Mouse (Mus musculus) right cerebral cortex, postnatal 4 days (tissue): ENCODE results near the gene Gm9049.
A peak's percentile ranks its signal among the peaks of the same experiment; 100 is the strongest.
"Not testable (repeated sequence)": the region's sequence is repeated elsewhere in the genome, so short reads cannot be mapped to it uniquely, and the experiment has no call there.

Experiments used
- DNase-seq: peaks from one replicate; pipeline ENCODE4 v3.0.0-alpha.2; 2022

Gene Gm9049

DNA sequence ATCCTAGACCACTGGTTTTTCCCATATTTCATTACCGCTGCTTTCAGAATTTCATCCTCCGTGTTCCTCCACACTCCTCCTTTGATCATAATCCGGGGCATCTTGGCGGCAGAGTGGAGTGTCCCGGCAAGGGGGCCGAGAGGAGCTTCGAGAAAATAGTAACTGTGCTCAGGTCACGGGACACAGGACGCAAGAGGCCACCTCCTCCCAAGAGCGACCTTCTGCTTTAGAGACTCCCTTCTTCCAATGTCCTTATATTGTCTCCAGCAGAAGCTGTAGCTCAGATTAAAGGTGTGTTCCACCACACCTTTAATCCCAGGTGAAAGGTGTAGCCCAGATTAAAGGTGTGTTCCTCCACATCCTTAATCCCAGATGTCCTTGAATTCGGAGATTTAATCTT is at the start of gene Gm9049:
Gene Gm9049 (minus strand): TSS at position 101 of the 400 bp plus-strand sequence.
- DNase-seq, result not testable (repeated sequence)

GRCm38 (mm10) chr10:118399917-118400316 is 46.0 kb upstream of the Gm9049 start:
- peak; percentile 10 for DNase-seq

DNA sequence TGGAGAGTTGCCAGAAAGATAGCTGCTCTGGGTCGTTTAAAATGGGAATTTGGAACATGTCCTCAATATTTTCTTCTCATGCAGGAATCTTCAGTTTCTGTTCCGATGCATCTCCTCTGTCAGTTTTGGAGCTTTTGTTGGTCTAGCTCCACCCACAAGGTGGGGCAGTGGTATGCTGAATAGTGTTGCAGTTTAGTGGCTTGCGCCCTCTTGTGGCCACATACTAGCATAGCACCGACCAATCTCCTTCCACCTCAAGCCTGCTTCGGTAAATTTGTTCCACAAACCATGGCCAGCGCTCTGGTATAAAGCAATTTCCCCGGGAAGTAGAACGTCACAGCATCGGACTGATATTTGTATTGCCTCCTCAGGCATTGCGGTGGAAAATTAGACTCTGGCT is 16.5 kb upstream of the Gm9049 start:
- peak; percentile 83 for DNase-seq

- no peak for DNase-seq
Measured at GRCm38 (mm10) chr10:118369518-118369917, 15.6 kb upstream of the Gm9049 start.

DNA sequence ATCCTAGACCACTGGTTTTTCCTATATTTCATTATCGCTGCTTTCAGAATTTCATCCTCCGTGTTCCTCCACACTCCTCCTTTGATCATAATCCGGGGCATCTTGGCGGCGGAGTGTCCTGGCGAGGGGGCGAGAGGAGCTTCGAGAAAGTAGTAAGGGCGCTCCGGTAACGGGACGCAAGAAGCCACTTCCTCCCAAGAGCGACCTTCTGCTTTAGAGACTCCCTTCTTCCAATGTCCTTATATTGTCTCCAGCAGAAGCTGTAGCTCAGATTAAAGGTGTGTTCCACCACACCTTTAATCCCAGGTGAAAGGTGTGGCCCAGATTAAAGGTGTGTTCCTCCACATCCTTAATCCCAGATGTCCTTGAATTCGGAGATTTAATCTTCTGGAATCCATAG is 5.3 kb downstream of the Gm9049 start, which contains the start of gene Gm9048:
Gene Gm9048 (minus strand): TSS at position 101 of the 400 bp plus-strand sequence.
- not testable (repeated sequence) for DNase-seq

DNA sequence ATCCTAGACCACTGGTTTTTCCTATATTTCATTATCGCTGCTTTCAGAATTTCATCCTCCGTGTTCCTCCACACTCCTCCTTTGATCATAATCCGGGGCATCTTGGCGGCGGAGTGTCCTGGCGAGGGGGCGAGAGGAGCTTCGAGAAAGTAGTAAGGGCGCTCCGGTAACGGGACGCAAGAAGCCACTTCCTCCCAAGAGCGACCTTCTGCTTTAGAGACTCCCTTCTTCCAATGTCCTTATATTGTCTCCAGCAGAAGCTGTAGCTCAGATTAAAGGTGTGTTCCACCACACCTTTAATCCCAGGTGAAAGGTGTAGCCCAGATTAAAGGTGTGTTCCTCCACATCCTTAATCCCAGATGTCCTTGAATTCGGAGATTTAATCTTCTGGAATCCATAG is 10.8 kb downstream of the Gm9049 start, which contains the start of gene Gm9046:
Gene Gm9046 (minus strand): TSS at position 101 of the 400 bp plus-strand sequence.
- not testable (repeated sequence) for DNase-seq

GRCm38 (mm10) chr10:118337731-118338130 is 16.2 kb downstream of the Gm9049 start, which contains the start of gene Gm9045:
Gm9045 (minus strand) TSS chr10:118337831.
- not testable (repeated sequence) for DNase-seq

- DNase-seq, result not testable (repeated sequence)
Measured at GRCm38 (mm10) chr10:118332308-118332707, 21.6 kb downstream of the Gm9049 start, which contains the start of gene Gm9044. Gm9044 (minus strand) TSS chr10:118332408.

DNA sequence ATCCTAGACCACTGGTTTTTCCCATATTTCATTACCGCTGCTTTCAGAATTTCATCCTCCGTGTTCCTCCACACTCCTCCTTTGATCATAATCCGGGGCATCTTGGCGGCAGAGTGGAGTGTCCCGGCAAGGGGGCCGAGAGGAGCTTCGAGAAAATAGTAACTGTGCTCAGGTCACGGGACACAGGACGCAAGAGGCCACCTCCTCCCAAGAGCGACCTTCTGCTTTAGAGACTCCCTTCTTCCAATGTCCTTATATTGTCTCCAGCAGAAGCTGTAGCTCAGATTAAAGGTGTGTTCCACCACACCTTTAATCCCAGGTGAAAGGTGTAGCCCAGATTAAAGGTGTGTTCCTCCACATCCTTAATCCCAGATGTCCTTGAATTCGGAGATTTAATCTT is 27.0 kb downstream of the Gm9049 start, which contains the start of gene Gm9040:
Gene Gm9040 (minus strand): TSS at position 101 of the 400 bp plus-strand sequence.
- not testable (repeated sequence) for DNase-seq

GRCm38 (mm10) chr10:118319024-118319423 is 34.9 kb downstream of the Gm9049 start:
- no peak for DNase-seq

DNA sequence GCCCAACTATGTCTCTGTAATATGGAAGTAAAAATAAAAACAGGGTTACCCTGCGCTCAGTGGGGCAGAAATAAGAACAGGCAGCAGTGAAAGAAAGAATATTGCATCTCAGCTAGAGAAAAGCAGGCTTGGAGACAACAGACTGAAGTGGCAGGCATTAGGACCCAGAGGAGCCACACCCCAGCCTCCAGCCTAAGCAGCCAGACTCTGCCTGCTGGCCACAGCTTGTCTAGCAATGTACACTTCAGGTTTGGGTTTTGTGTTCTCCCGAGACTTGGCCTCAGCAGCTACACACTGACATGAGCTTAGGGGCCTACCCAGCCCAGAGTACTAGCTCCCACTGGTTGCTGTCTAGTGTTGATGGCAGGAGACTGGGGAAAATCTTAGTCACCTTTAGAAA is 51.8 kb downstream of the Gm9049 start:
- not testable (repeated sequence) for DNase-seq
